Mouse (Mus musculus): Measurements from ENCODE around the gene Capsl.

Capsl gene

GRCm38 (mm10) chr15:9435534-9436180 lies at the start of gene Capsl:
Gene Capsl (plus strand): TSS chr15:9436028.
- DNase-seq (ENCODE audit: low spot score), result peak; percentile 44

GRCm38 (mm10) chr15:9409475-9409874 lies 26.4 kb upstream of the Capsl start:
- no peak for DNase-seq (ENCODE audit: low spot score)

GRCm38 (mm10) chr15:9421163-9421562 lies 14.7 kb upstream of the Capsl start:
- DNase-seq (ENCODE audit: low spot score), result no peak

- no peak for DNase-seq (ENCODE audit: low spot score)
Measured at GRCm38 (mm10) chr15:9427849-9428248, 8.0 kb upstream of the Capsl start.

- no peak for DNase-seq (ENCODE audit: low spot score)
Measured at GRCm38 (mm10) chr15:9429843-9430242, 6.0 kb upstream of the Capsl start.

GRCm38 (mm10) chr15:9451999-9452398 lies 16.2 kb downstream of the Capsl start:
- DNase-seq (ENCODE audit: low spot score), result no peak

- DNase-seq (ENCODE audit: low spot score), result no peak
Measured at GRCm38 (mm10) chr15:9452842-9453241, 17.0 kb downstream of the Capsl start.

- DNase-seq (ENCODE audit: low spot score), result no peak
Measured at GRCm38 (mm10) chr15:9454198-9454597, 18.4 kb downstream of the Capsl start.

- peak; percentile 58 for DNase-seq (ENCODE audit: low spot score)
Measured at GRCm38 (mm10) chr15:9455241-9455640, 19.4 kb downstream of the Capsl start.

- no peak for DNase-seq (ENCODE audit: low spot score)
Measured at GRCm38 (mm10) chr15:9463521-9464027, 27.7 kb downstream of the Capsl start.

GRCm38 (mm10) chr15:9464039-9464438 lies 28.2 kb downstream of the Capsl start:
- no peak for DNase-seq (ENCODE audit: low spot score)

- no peak for DNase-seq (ENCODE audit: low spot score)
Measured at GRCm38 (mm10) chr15:9471053-9471685, 35.3 kb downstream of the Capsl start.

- no peak for DNase-seq (ENCODE audit: low spot score)
Measured at GRCm38 (mm10) chr15:9472167-9472566, 36.3 kb downstream of the Capsl start.

- no peak for DNase-seq (ENCODE audit: low spot score)
Measured at GRCm38 (mm10) chr15:9472618-9473017, 36.8 kb downstream of the Capsl start.

- DNase-seq (ENCODE audit: low spot score), result no peak
Measured at GRCm38 (mm10) chr15:9473188-9473587, 37.4 kb downstream of the Capsl start.

- no peak for DNase-seq (ENCODE audit: low spot score)
Measured at GRCm38 (mm10) chr15:9489417-9490118, 53.7 kb downstream of the Capsl start.

GRCm38 (mm10) chr15:9492077-9492476 lies 56.2 kb downstream of the Capsl start:
- DNase-seq (ENCODE audit: low spot score), result no peak

Measured in testis, postnatal 10 days (tissue).